ENCODE assay signal across 26 mouse cellular contexts in the genomic region with DNA sequence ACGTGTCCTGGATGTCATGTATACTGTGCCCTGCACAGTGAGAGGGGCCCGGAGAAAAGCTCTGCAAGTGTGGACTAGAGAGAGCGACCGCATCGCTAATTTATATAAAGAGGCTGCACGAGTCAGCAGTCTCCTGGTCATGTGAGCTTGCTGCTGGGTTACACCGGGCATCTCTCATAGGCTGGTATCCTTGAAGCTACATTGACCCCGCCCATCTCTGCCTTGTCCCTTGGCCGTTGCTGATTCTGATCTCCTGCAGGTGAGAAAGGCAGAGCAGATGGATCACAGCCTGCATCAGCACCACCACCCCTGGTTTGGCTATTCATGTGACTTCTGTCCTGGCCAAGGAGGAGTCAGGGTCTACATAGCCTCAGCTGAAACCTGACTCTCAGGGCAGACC. TPM values are rescaled to one million over a fixed set of nuclear protein-coding genes. Genes with fewer than 3 reads are reported as not detected.
DNase-seq lines count a peak whose midpoint lies in the region; ATAC-seq and TF ChIP-seq lines count a peak whose summit lies in the region.
"Had no signal": no experiment of that assay in that cellular context is flagged by ENCODE, and none has a peak within 500 bp of the region (broad histone marks: within the 10 kb centered on the region; RNA-seq: fewer than 3 reads in every experiment).

No protein-coding gene starts in this region.

- TF ChIP-seq CTCF in gastrocnemius, adult 2 months (IDR thresholded peaks at IDR 0.05): no peak
- no peak for TF ChIP-seq CTCF in left cerebral cortex, adult 2 months (IDR thresholded peaks at IDR 0.05)

- WGBS in forebrain, embryonic 16.5 days: 76% methylated on average over 9 of the region's 9 CpGs

- no peaks in the 10 kb centered on the region for H3K27me3 ChIP-seq in forebrain, embryonic 16.5 days (replicated peaks; ENCODE audit: control insufficient read depth, insufficient read depth, low read length)
- H3K27me3 ChIP-seq: heart, embryonic 12.5 days; hindbrain, embryonic 15.5 days; midbrain, embryonic 15.5 days had no signal

- H3K36me3 ChIP-seq in forebrain, embryonic 16.5 days (ENCODE audit: control insufficient read depth, insufficient read depth): no peaks in the 10 kb centered on the region
- H3K36me3 ChIP-seq: hindbrain, embryonic 10.5 days; hindbrain, embryonic 15.5 days; midbrain, embryonic 15.5 days had no signal

- intact Hi-C loops in gastrocnemius, adult 2 months (cut with DNase I): no loop called here
- intact Hi-C loops in gastrocnemius, postnatal 14 days (cut with DNase I; ENCODE audit: low total_unique reads): no loop called here
- intact Hi-C loops in left cerebral cortex, adult 2 months (cut with DNase I): no loop called here

- H3K4me3 ChIP-seq in gastrocnemius, adult 2 months: no peak overlapping the region
- no peak overlapping the region for H3K4me3 ChIP-seq in left cerebral cortex, adult 2 months
- H3K4me3 ChIP-seq in forebrain, embryonic 16.5 days (replicated peaks; ENCODE audit: low read length): no peak overlapping the region
- H3K4me3 ChIP-seq: erythroblast, embryonic 14.5 days; heart, embryonic 12.5 days; hindbrain, embryonic 10.5 days; hindbrain, embryonic 15.5 days; midbrain, embryonic 15.5 days had no signal

- H3K4me1 ChIP-seq in forebrain, embryonic 16.5 days (replicated peaks; ENCODE audit: control insufficient read depth, insufficient read depth, low read length): 0 out of 2 replicates have a peak, but pooled peaks cover 8% of the 10 kb centered on the region
- H3K4me1 ChIP-seq: midbrain, embryonic 15.5 days had no signal

- DNase-seq in adrenal gland, adult 2 months: peak; percentile 33
- DNase-seq in adrenal gland, adult 18-20 months (ENCODE audit: low spot score in 2 of 2): no peak
- DNase-seq in gastrocnemius, adult 2 months: no peak
- no peak for DNase-seq in gastrocnemius, postnatal 14 days
- DNase-seq in left cerebral cortex, adult 2 months (ENCODE audit: extremely low spot score in 1 of 2, low spot score in 2 of 2): no peak
- no peak for DNase-seq in left cerebral cortex, adult 18-20 months (ENCODE audit: low spot score in 2 of 2)
- peak; percentile 60 to 70 for DNase-seq in cerebellum, postnatal 25 days
- DNase-seq: gastrocnemius, postnatal 25 days; heart, adult 18-20 months; heart, postnatal 10 days; kidney, adult 8-10 months; kidney, postnatal 10 days; layer of hippocampus, postnatal 36 days; liver; lung, adult 2 months; lung, postnatal 10 days; right cerebral cortex, postnatal 25 days; thymus, postnatal 25 days had no signal

- H3K4me2 ChIP-seq in forebrain, embryonic 16.5 days (ENCODE audit: low read length): no peak overlapping the region
- H3K4me2 ChIP-seq: heart, embryonic 12.5 days; hindbrain, embryonic 15.5 days; midbrain, embryonic 15.5 days had no signal

- ATAC-seq in forebrain, embryonic 16.5 days: no peak
- ATAC-seq: midbrain, embryonic 15.5 days had no signal

- no peaks in the 10 kb centered on the region for H3K9me3 ChIP-seq in forebrain, embryonic 16.5 days (ENCODE audit: control insufficient read depth, low read length)
- H3K9me3 ChIP-seq: hindbrain, embryonic 10.5 days; hindbrain, embryonic 15.5 days; midbrain, embryonic 15.5 days had no signal

- no peak overlapping the region for H3K9ac ChIP-seq in forebrain, embryonic 16.5 days (replicated peaks; ENCODE audit: low read depth, low read length)
- H3K9ac ChIP-seq: heart, embryonic 12.5 days; hindbrain, embryonic 15.5 days; liver, embryonic 14.5 days; midbrain, embryonic 15.5 days had no signal

- H3K27ac ChIP-seq in gastrocnemius, adult 2 months: peak overlapping the region; percentile 83
- peak overlapping the region; percentile 34 for H3K27ac ChIP-seq in left cerebral cortex, adult 2 months
- no peak overlapping the region for H3K27ac ChIP-seq in forebrain, embryonic 16.5 days (ENCODE audit: low read length)
- H3K27ac ChIP-seq: hindbrain, embryonic 10.5 days; hindbrain, embryonic 15.5 days; liver, embryonic 14.5 days; macrophage; midbrain, embryonic 15.5 days had no signal

RNA-seq across cellular contexts. Expression of gene Ncbp1, which starts 39.3 kb away (rescaled TPM):
- total RNA-seq in adrenal gland, adult 2 months (2021): 10 to 100 TPM; 47.4 to 59.2 TPM
- 8.8 and 11.2 TPM in 2 replicates for polyA plus RNA-seq in adrenal gland, adult 2 months (2012; rRNA removed)
- 10 to 100 TPM; 44.5 to 48.5 TPM for total RNA-seq in adrenal gland, adult 18-20 months (2021)
- 10 to 100 TPM; 13.1 to 14.9 TPM for total RNA-seq in gastrocnemius, adult 2 months (2021)
- 10 to 100 TPM; 13.2 to 17.5 TPM for total RNA-seq in gastrocnemius, postnatal 14 days (2021)
- 10 to 100 TPM; 47.4 to 49.5 TPM for total RNA-seq in left cerebral cortex, adult 2 months (2021)
- 10 to 100 TPM; 43.2 to 50.0 TPM for total RNA-seq in left cerebral cortex, adult 18-20 months (2021)
- polyA plus RNA-seq in forebrain, embryonic 16.5 days (2015; fragmentation: Nextera tagmentation; extraction: Ambion mirVana): 98.8 and 107 TPM in 2 replicates

RNA-seq across cellular contexts. Expression of gene Tstd2, which starts 39.4 kb away (rescaled TPM):
- 10 to 100 TPM; 21.0 to 29.8 TPM for total RNA-seq in adrenal gland, adult 2 months (2021)
- polyA plus RNA-seq in adrenal gland, adult 2 months (2012; rRNA removed): 10.7 and 13.4 TPM in 2 replicates
- 10 to 100 TPM; 24.6 to 31.4 TPM for total RNA-seq in adrenal gland, adult 18-20 months (2021)
- 10 to 100 TPM in 1 of 2 experiments, 1 to 10 TPM in 1; 9.8 to 11.1 TPM for total RNA-seq in gastrocnemius, adult 2 months (2021)
- total RNA-seq in gastrocnemius, postnatal 14 days (2021): 10 to 100 TPM in 1 of 2 experiments, 1 to 10 TPM in 1; 9.6 to 10.4 TPM
- 10 to 100 TPM; 17.8 to 18.6 TPM for total RNA-seq in left cerebral cortex, adult 2 months (2021)
- total RNA-seq in left cerebral cortex, adult 18-20 months (2021): 10 to 100 TPM; 14.5 to 18.5 TPM
- 32.3 and 37.7 TPM in 2 replicates for polyA plus RNA-seq in forebrain, embryonic 16.5 days (2015; fragmentation: Nextera tagmentation; extraction: Ambion mirVana)

Comparison
In these comparisons a context has a peak if more than half of its experiments do, and no peak if none do; other contexts are left out.
1. DNase-seq: peak in adrenal gland, adult 2 months (single experiment) and cerebellum, postnatal 25 days (2 of 2); none in adrenal gland, adult 18-20 months (0 of 2), gastrocnemius, adult 2 months (single experiment), gastrocnemius, postnatal 14 days (single experiment), left cerebral cortex, adult 2 months (0 of 2) and left cerebral cortex, adult 18-20 months (0 of 2).